Mouse (Mus musculus) stomach, embryonic 16.5 days (tissue): ENCODE measurements at regions not wholly inside any gene's neighbourhood (a gene's known extent, or its start where the extent isn't known, plus 50 kb on each side); places are given as distances from the start of the nearest gene placed in this dataset.

Source experiments
- ATAC-seq: fragments of 200-750 bp; cut with Nextera tagmentation; 2 replicates; pipeline ENCODE4 v1.8.0; 2017; ENCODE audit warnings: moderate number of reproducible peaks, moderate TSS enrichment; ENCODE audit not compliant: insufficient read depth, low FRiP score
- H3K27ac ChIP-seq: fragments of 300-500 bp; sonication (generic); 2 replicates; pipeline ENCODE4 v1.5.1; 2014; ENCODE audit warnings: low read length
- H3K27me3 ChIP-seq: fragments of 300-500 bp; sonication (generic); 2 replicates; pipeline ENCODE4 v1.6.1; 2014; ENCODE audit warnings: low read length, control low read depth, mixed read lengths; ENCODE audit not compliant: control insufficient read depth, insufficient read depth
- H3K36me3 ChIP-seq: fragments of 300-500 bp; sonication (generic); 2 replicates; pipeline ENCODE4 v1.6.1; 2014; ENCODE audit warnings: low read length; ENCODE audit not compliant: control insufficient read depth, insufficient read depth
- H3K4me1 ChIP-seq: fragments of 300-500 bp; sonication (generic); 2 replicates; pipeline ENCODE4 v1.6.1; 2014; ENCODE audit warnings: low read length, control low read depth, mixed read lengths; ENCODE audit not compliant: control insufficient read depth, insufficient read depth
- H3K4me2 ChIP-seq: fragments of 300-500 bp; sonication (generic); 2 replicates; pipeline ENCODE4 v1.6.1; 2014; ENCODE audit warnings: low read depth, low read length, mixed read lengths
- H3K4me3 ChIP-seq: fragments of 300-500 bp; sonication (generic); replicated peaks from 2 replicates; pipeline ENCODE4 v1.5.1; 2014; ENCODE audit warnings: mild to moderate bottlenecking, low read length
- H3K9ac ChIP-seq: fragments of 300-500 bp; sonication (generic); 2 replicates; pipeline ENCODE4 v1.6.1; 2014; ENCODE audit warnings: low read length
- H3K9me3 ChIP-seq: fragments of 300-500 bp; sonication (generic); replicated peaks from 2 replicates; pipeline ENCODE4 v1.6.1; 2016; ENCODE audit warnings: low read length, control low read depth; ENCODE audit not compliant: control insufficient read depth
- WGBS: fragments of 180-500 bp; shearing (Covaris S2); extraction: QIAGEN DNeasy Blood & Tissue Kit; methylation state at CpG from one replicate; pipeline ENCODE4 v1.1.7; 2014; 5-methylcytosine and 5-hydroxymethylcytosine counted together

GRCm38 (mm10) chr14:37272063-37272462, 137.0 kb upstream of the Ghitm start:
- no peak overlapping the region for H3K4me2 ChIP-seq
- peaks cover 5% of the 10 kb centered on the region; the same call in 1 of the 2 replicates for H3K4me1 ChIP-seq
- H3K9ac ChIP-seq: no peak overlapping the region
- H3K4me3 ChIP-seq: no peak overlapping the region
- H3K27ac ChIP-seq: no peak overlapping the region
- no peaks in the 10 kb centered on the region for H3K27me3 ChIP-seq
- 63% methylated on average over 2 of the region's 2 CpGs for WGBS
- H3K9me3 ChIP-seq: no peaks in the 10 kb centered on the region
- H3K36me3 ChIP-seq: no peaks in the 10 kb centered on the region
- ATAC-seq: no peak

DNA sequence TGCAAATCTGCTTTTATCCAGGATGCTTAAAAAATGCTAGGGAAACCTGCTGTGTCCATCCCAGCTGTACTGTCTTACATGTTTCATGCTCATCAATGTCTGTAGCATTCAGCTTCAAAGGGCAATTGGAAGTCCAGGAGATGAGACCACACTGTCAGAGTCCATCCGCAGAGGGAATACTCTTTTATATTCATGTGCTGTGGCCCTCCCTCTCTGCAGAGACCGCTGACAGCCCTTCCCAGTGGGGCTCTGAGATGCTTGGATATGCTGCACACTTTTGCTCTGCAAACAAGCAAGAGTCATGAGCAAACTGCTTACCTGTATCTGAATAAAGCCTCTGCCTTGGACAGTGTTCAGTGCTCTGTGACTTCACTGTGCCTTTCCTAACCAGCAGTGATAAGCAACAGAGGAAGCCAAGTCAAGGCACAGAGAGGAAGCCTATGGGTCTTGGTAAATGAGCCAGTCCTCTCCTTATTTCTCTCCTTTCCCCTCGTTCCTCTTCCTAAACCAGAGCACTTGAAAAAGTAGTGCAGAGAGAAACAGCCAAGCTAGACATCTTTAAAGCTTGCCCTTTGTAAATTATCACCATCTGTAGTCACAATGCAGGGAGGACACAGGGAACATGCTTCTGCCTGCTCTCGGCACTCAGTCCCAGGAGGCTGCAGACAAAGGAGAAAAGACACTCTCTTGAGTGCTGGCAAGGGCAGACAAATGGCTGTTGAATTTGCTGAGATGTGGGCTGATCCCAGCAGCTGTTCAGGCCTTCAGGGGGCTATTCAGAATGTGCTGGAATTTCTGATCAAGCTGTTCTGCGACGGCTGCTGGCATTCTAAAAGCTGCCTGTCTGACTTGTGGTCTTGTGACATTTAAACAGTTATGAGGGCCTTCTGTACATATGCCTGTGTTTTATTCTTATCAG, 136.2 kb upstream of the Ghitm start:
- H3K4me1 ChIP-seq: peaks cover 5% of the 10 kb centered on the region; the same call in 1 of the 2 replicates
- no peak overlapping the region for H3K9ac ChIP-seq
- 31% methylated on average over 6 of the region's 6 CpGs for WGBS
- ATAC-seq: no peak
- H3K27me3 ChIP-seq: no peaks in the 10 kb centered on the region
- H3K27ac ChIP-seq: 0 out of 2 replicates have a peak overlapping the region, but pooled peaks have one; percentile 13
- no peaks in the 10 kb centered on the region for H3K36me3 ChIP-seq
- H3K9me3 ChIP-seq: no peaks in the 10 kb centered on the region
- no peak overlapping the region for H3K4me2 ChIP-seq
- no peak overlapping the region for H3K4me3 ChIP-seq

DNA sequence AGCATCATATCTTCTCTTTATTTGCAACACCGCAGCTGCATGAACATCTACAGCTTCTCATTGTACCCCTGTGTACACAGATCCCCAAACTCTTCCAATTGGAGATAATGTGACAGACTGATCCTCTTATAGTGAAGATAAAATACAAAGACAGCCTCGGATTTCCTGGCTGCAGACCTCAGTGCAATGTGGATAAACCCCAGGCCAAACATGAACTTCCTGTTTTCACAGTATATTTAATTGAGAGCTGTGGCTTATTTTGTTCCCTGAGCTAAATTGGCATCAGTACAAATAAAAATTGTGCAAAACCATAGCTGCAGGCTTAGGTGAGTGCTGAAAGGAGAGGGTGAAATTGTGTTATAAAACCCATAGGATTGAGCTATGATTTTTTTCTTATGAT, 134.8 kb upstream of the Ghitm start:
- Histone ChIP-seq H3K4me1 (peaks cover 5% of the 10 kb centered on the region; the same call in 1 of the 2 replicates), H3K27ac (no peak overlapping the region), H3K9ac (no peak overlapping the region), H3K36me3 (no peaks in the 10 kb centered on the region), H3K4me2 (no peak overlapping the region), H3K27me3 (no peaks in the 10 kb centered on the region), H3K4me3 (no peak overlapping the region), H3K9me3 (no peaks in the 10 kb centered on the region)
- WGBS: 35% methylated on average over 2 of the region's 2 CpGs
- no peak for ATAC-seq

DNA sequence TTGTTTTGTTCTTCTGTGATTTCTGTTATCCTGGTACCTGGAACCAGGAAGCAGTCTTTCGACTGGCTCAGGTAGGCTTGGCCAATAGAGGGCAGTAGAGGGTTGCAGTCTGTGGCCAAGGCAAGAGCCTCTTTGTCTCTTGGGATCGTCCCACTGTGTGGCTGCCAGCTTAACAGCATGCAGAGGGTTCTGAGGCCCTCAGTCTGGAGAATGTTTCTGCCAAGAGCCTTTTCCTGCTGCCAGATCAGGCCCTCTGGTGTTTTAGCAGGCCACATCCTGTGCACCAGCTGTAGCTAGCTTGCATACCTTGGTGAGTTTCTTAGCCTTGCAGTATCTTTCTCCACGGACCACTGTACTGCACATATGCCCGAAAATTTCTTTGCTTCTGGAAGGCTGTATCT, 103.6 kb upstream of the Ghitm start:
- 30% methylated on average over 4 of the region's 4 CpGs for WGBS
- no peak overlapping the region for H3K4me3 ChIP-seq
- H3K36me3 ChIP-seq: no peaks in the 10 kb centered on the region
- no peak overlapping the region for H3K4me2 ChIP-seq
- H3K9ac ChIP-seq: no peak overlapping the region
- ATAC-seq: 0 out of 2 replicates have a peak, but pooled peaks have one; percentile 25
- H3K27me3 ChIP-seq: no peaks in the 10 kb centered on the region
- no peaks in the 10 kb centered on the region for H3K4me1 ChIP-seq
- H3K9me3 ChIP-seq: no peaks in the 10 kb centered on the region
- no peak overlapping the region for H3K27ac ChIP-seq

DNA sequence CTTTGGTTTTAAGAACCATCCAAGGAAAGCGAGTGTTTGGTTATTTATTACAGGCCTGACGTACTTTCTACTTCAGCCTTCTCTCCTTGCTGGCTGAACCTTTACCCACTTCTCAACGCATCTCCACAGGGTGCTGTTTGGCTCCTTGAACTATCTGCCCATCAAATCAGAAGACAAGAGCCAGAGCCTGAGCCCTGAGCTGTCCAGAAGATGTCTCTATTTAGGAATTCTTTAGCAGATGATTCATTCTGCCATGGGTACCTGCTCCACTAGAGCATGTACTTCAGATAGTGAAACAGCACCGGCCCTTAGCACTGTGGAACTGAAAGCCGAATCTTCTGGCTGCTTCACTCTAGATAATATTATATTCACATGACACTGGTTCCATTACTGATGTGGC, 102.1 kb upstream of the Ghitm start:
- no peak overlapping the region for H3K4me2 ChIP-seq
- H3K9me3 ChIP-seq: no peaks in the 10 kb centered on the region
- no peaks in the 10 kb centered on the region for H3K4me1 ChIP-seq
- no peak overlapping the region for H3K27ac ChIP-seq
- H3K27me3 ChIP-seq: no peaks in the 10 kb centered on the region
- H3K36me3 ChIP-seq: no peaks in the 10 kb centered on the region
- no peak for ATAC-seq
- no peak overlapping the region for H3K9ac ChIP-seq
- no peak overlapping the region for H3K4me3 ChIP-seq
- 81% methylated on average over 5 of the region's 5 CpGs for WGBS

DNA sequence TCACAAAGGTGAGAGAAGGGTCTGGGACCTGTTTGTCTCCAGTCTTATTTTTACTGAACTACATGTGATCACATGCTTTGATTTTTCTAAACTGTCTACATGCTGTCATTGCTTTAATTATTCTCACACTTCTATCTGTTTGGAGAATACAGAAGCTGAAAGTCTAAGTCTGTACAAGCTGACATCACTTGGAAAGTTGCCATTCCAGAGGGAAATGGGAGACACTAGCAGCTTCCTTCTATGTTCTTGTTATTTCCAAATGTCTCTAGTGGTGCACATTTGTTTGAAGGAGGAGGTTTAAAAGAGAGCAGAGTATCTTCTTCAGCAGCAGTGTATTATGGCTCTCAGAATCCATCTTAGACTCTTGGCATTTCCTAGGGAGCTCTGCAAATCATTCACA, 73.2 kb upstream of the Ghitm start:
- H3K27ac ChIP-seq: no peak overlapping the region
- H3K4me3 ChIP-seq: no peak overlapping the region
- H3K9ac ChIP-seq: no peak overlapping the region
- H3K4me2 ChIP-seq: no peak overlapping the region
- H3K36me3 ChIP-seq: no peaks in the 10 kb centered on the region
- no peaks in the 10 kb centered on the region for H3K9me3 ChIP-seq
- no peaks in the 10 kb centered on the region for H3K4me1 ChIP-seq
- no peak for ATAC-seq
- H3K27me3 ChIP-seq: no peaks in the 10 kb centered on the region

DNA sequence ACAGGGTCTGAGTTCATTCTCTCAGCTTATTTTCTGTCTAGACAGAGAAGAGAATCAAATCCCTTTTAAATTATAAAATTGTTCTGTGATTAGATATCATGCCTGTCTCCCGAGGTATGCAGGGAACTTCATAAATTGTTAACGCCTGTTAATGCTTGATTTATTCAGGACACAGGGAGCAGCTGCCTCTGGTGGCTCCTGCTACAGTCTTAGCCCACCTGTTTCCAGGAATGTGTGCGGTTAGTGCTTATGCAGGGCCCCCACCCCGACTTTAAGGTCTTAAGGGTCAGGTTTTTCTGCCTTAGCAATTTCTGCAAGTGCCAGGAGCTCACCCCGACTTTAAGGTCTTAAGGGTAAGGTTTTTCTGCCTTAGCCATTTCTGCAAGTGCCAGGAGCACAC, 54.7 kb upstream of the Ghitm start:
- Histone ChIP-seq H3K27ac (no peak overlapping the region), H3K36me3 (no peaks in the 10 kb centered on the region), H3K9ac (no peak overlapping the region), H3K27me3 (no peaks in the 10 kb centered on the region), H3K4me2 (no peak overlapping the region), H3K4me1 (no peaks in the 10 kb centered on the region), H3K9me3 (no peaks in the 10 kb centered on the region), H3K4me3 (no peak overlapping the region)
- 56% methylated on average over 5 of the region's 5 CpGs for WGBS
- no peak for ATAC-seq
